Mouse (Mus musculus) embryonic facial prominence, embryonic 12.5 days (tissue): Measurements from ENCODE around the gene Lsm14b. TPM values are rescaled to one million over a fixed set of nuclear protein-coding genes. Genes with fewer than 3 reads are reported as not detected.
A peak's percentile ranks its signal among the peaks of the same experiment; 100 is the strongest.

Source experiments
- ATAC-seq: fragments of 200-750 bp; cut with Nextera tagmentation; 2 replicates; pipeline ENCODE4 v1.8.0; 2017; ENCODE audit not compliant: insufficient number of reproducible peaks, insufficient read depth, low FRiP score, low TSS enrichment
- H3K27ac ChIP-seq: fragments of 300-500 bp; sonication (generic); 2 replicates; pipeline ENCODE4 v1.5.1; 2016; ENCODE audit warnings: mild to moderate bottlenecking
- H3K27me3 ChIP-seq: fragments of 300-500 bp; sonication (generic); 2 replicates; pipeline ENCODE4 v1.6.1; 2016; ENCODE audit warnings: mild to moderate bottlenecking, moderate library complexity
- H3K36me3 ChIP-seq: fragments of 300-500 bp; sonication (generic); 2 replicates; pipeline ENCODE4 v1.6.1; 2016; ENCODE audit warnings: mild to moderate bottlenecking
- H3K4me1 ChIP-seq: fragments of 300-500 bp; sonication (generic); 2 replicates; pipeline ENCODE4 v1.6.1; 2016
- H3K4me2 ChIP-seq: fragments of 300-500 bp; sonication (generic); replicated peaks from 2 replicates; pipeline ENCODE4 v1.6.1; 2016; ENCODE audit warnings: mild to moderate bottlenecking, moderate library complexity
- H3K4me3 ChIP-seq: fragments of 300-500 bp; sonication (generic); 2 replicates; pipeline ENCODE4 v1.5.1; 2016; ENCODE audit warnings: mild to moderate bottlenecking
- H3K9ac ChIP-seq: fragments of 300-500 bp; sonication (generic); 2 replicates; pipeline ENCODE4 v1.6.1; 2016; ENCODE audit warnings: mild to moderate bottlenecking, moderate library complexity
- H3K9me3 ChIP-seq: fragments of 300-500 bp; sonication (generic); 2 replicates; pipeline ENCODE4 v1.6.1; 2016; ENCODE audit warnings: mild to moderate bottlenecking, moderate library complexity
- WGBS: fragments of 180-500 bp; shearing (Covaris S2); methylation state at CpG from one replicate; pipeline ENCODE4 v1.1.7; 2016; 5-methylcytosine and 5-hydroxymethylcytosine counted together
- polyA plus RNA-seq: library from polyadenylated mRNA; unstranded; fragments of >200 nt; fragmentation: Nextera tagmentation; extraction: Ambion mirVana; gene quantifications from 2 replicates; pipeline ENCODE4 v1.2.1, GENCODE M21; 2016

The Lsm14b gene
- polyA plus RNA-seq, 1 experiment from 2014 or later: 13.1 TPM

DNA sequence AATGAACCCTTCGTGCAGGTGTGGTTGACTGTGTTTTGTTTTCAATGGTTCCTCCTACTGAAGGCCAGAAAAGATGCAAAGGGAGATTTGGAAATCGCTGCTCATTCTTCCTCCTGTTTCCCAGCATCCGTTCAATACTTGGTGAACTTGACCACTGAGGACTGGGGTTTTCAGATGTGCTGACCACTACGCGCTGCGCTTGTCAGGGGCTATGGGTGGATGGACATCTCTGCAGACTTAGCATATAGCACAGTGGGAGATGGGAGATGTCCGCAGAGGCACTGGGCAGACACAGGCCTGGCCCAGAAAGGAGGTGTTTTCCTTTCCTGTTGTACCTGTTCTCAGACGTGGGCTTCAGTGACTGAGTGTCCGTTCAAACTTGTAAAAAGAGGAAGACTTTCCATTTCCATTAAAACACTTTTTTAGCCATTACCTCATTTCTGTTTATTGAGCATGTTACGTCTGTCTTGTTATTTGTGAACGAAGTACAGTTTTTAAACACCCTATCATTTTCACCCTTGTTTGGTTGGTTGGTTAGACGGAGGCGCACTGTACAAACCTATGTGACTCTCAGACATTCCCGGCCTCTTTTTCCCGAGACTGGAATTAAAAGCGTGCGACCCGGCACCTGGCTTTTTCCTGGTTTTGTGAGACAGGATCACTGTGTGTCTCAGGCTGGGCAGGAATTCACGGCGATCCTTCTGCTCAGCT lies 45.1 kb downstream of the Lsm14b start:
- peaks cover 9% of the 10 kb centered on the region for H3K4me1 ChIP-seq
- H3K27ac ChIP-seq: peak overlapping the region; percentile 79
- H3K9me3 ChIP-seq: no peaks in the 10 kb centered on the region
- peak overlapping the region; percentile 73 for H3K4me3 ChIP-seq
- H3K4me2 ChIP-seq: peak overlapping the region; percentile 90
- peaks cover 14% of the 10 kb centered on the region for H3K36me3 ChIP-seq
- no peaks in the 10 kb centered on the region for H3K27me3 ChIP-seq
- WGBS: 31% methylated on average over 20 of the region's 20 CpGs
- peak overlapping the region; percentile 70 for H3K9ac ChIP-seq
- peak; percentile 47; the same call in 1 of the 2 replicates for ATAC-seq

DNA sequence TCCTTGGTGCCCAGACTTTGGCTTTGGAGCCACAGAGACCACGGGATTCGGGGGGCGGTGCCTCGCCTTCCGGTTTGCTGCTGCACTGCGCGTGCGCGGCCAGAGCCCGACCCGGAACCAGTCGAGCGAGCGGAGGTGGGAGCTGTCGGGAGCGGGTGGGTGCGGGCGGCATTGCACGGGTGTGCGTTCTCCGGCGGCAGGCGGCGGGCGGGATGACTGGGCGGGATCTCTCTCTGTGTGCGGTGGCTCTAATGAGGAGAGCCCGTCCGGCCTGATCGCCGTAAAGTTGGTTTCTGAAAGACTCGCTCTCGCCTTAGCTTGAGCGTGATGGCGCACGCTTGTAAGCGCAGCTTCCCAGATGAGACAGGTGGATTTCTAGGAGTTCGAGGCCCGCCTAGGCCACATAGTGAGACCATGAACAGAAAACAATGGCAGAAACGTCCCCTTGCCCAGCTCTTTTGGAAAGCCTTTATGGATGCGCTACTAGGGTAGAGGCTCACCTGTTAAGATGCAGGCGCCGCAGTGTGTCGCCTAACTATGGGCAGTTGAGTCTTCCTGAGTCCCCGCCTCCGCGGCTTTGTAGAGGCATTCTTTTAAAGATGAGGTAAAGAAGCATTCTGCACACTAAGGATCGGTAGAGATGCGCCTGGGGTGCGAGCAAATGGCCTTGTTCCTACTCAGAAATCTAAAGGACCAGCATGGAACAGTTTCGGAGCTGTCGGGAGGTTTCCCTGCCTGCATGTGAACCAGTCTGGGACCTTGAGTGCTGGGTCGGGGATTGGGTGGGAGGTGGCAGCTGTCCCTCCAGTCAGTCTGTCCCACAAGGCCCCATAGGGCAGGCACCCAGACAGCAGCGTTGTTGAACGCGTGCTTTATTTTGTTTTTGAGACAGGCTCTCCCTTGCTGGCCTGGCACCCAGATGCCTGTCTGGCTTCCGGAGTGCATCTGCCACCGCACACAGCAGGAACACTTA lies 46.0 kb downstream of the Lsm14b start, which contains the start of gene Mtg2:
TSS of gene Mtg2 (plus strand) at position 108 of the 973 bp plus-strand sequence.
- peak; percentile 88 for ATAC-seq
- Histone ChIP-seq H3K9ac (peak within 1 kb of the TSS; percentile 70), H3K27me3 (no peaks in the 10 kb centered on the region), H3K27ac (peak within 1 kb of the TSS; percentile 79), H3K4me2 (peak within 1 kb of the TSS; percentile 90), H3K9me3 (no peaks in the 10 kb centered on the region), H3K4me3 (peak within 1 kb of the TSS; percentile 73), H3K4me1 (peaks cover 9% of the 10 kb centered on the region), H3K36me3 (peaks cover 10% of the 10 kb centered on the region)
- 5% methylated on average over 58 of the region's 58 CpGs for WGBS

DNA sequence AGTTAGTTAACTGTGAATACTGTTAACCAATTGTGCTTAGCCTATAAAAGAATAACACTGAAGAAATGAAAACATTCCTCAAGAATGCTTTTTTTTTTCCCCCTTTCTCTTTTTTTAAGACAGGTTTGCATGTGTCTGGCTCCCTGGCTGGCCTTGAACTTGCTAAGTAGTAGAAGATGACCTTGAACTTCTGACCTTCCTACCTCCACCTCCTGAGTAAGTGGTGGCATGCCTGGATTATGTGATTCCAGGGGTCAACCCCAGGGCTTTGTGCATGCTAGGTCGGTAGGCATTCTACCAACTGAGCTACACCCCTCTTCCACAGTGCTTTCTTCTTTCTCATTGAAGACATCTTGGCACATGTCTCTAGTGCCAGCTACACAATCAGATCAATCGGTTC lies 46.9 kb downstream of the Lsm14b start:
- Histone ChIP-seq H3K36me3 (peaks cover 10% of the 10 kb centered on the region), H3K4me1 (peaks cover 9% of the 10 kb centered on the region), H3K9me3 (no peaks in the 10 kb centered on the region), H3K4me2 (no peak overlapping the region), H3K27me3 (no peaks in the 10 kb centered on the region), H3K27ac (no peak overlapping the region), H3K4me3 (no peak overlapping the region), H3K9ac (no peak overlapping the region)
- no peak for ATAC-seq
- WGBS: 73% methylated on average over 2 of the region's 2 CpGs

DNA sequence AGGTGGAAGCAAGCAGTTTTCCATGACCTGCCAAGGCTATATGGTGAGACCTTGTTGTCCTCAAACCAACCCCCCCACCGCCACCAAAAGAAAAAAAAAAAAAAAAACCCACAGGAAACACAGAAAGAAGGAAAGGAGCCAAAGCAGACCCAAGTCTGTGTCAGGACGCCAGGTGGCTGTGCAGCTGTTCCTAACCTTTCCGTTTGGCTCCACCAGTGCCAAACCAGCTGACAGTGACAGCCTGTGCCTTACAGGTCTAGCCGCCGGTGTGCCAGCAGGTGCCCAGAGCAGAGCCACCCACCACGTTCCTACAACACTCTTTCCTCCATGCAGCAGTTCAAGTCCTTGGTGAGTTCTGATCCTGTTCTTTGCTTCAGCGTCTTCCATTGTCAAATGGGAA lies 48.1 kb downstream of the Lsm14b start:
- Histone ChIP-seq H3K4me1 (peaks cover 9% of the 10 kb centered on the region), H3K9me3 (no peaks in the 10 kb centered on the region), H3K9ac (no peak overlapping the region), H3K27ac (no peak overlapping the region), H3K4me2 (no peak overlapping the region), H3K27me3 (no peaks in the 10 kb centered on the region), H3K4me3 (no peak overlapping the region), H3K36me3 (peaks cover 10% of the 10 kb centered on the region; the same call in 1 of the 2 replicates)
- WGBS: 90% methylated on average over 7 of the region's 7 CpGs
- ATAC-seq: no peak

DNA sequence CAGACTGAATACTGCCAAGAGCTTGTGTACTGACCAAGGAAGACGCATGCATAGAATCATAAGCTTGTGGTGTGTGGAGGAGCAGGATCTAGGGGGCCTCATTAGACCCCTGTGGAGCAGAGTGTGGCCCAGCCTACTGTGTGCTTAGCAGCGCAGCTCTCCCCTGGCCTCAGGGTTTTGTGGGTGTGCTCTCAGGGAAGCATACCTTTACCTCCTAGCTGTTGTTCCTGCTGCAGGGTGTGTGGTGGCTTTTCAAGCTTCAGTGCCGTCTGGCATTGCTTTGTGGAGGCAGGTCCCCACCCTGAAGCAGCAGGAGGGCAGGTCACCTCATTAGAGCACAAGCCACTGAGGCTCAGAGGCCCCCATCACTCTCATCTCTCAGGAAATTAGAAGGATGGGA lies 52.8 kb downstream of the Lsm14b start:
- no peaks in the 10 kb centered on the region for H3K27me3 ChIP-seq
- H3K4me2 ChIP-seq: no peak overlapping the region
- H3K36me3 ChIP-seq: peaks cover 28% of the 10 kb centered on the region
- no peaks in the 10 kb centered on the region for H3K9me3 ChIP-seq
- no peak overlapping the region for H3K9ac ChIP-seq
- no peaks in the 10 kb centered on the region for H3K4me1 ChIP-seq
- no peak for ATAC-seq
- H3K4me3 ChIP-seq: no peak overlapping the region
- H3K27ac ChIP-seq: no peak overlapping the region
- 77% methylated on average over 3 of the region's 3 CpGs for WGBS

DNA sequence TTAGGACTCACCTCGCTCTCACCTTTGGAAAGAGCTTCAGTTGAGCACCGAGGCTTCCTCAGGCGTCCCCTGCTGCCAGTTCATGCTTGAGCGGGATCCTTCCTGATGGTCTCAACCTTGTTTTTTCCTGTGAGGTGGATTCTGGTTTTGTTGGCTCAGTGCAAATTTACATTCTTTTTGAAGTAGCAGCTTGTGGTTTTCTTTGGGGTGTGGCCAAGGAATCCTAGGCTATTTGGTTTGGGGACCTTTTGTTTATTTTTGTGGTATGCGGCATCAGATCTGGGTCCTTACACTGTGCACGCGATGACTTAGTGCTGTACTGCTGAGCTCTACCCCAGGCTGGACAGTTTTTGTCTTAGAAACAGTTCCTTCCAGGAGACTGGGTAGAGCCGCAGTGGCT lies 55.9 kb downstream of the Lsm14b start:
- Histone ChIP-seq H3K4me1 (peaks cover 12% of the 10 kb centered on the region; the same call in 1 of the 2 replicates), H3K4me2 (no peak overlapping the region), H3K4me3 (no peak overlapping the region), H3K27me3 (no peaks in the 10 kb centered on the region), H3K9me3 (no peaks in the 10 kb centered on the region), H3K9ac (no peak overlapping the region), H3K36me3 (peaks cover 33% of the 10 kb centered on the region), H3K27ac (no peak overlapping the region)
- 90% methylated on average over 8 of the region's 8 CpGs for WGBS
- ATAC-seq: no peak

DNA sequence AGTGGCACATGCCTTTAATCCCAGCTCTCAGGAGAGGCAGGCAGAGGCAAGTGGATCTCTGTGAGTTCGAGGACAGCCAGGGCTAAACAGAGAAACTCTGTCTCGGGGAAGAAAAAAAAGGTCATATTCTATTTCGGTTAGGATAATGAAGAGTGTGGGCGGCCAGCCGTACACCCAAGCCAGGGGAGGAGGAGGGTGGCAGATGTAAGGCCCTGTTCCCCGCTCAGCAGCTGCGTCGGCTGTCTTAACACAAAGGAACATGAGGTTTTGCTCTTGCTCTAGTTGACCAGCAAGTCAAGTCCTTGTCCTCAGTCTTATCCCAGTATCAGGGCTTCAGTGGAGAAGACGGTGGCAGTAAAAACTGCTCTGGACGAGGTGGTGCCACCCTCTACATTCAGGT lies 58.3 kb downstream of the Lsm14b start:
- no peaks in the 10 kb centered on the region for H3K27me3 ChIP-seq
- 83% methylated on average over 10 of the region's 10 CpGs for WGBS
- no peak overlapping the region for H3K4me2 ChIP-seq
- H3K9ac ChIP-seq: no peak overlapping the region
- no peak overlapping the region for H3K4me3 ChIP-seq
- H3K9me3 ChIP-seq: no peaks in the 10 kb centered on the region
- H3K27ac ChIP-seq: no peak overlapping the region
- H3K4me1 ChIP-seq: peaks cover 12% of the 10 kb centered on the region; the same call in 1 of the 2 replicates
- ATAC-seq: no peak
- peaks cover 25% of the 10 kb centered on the region for H3K36me3 ChIP-seq

DNA sequence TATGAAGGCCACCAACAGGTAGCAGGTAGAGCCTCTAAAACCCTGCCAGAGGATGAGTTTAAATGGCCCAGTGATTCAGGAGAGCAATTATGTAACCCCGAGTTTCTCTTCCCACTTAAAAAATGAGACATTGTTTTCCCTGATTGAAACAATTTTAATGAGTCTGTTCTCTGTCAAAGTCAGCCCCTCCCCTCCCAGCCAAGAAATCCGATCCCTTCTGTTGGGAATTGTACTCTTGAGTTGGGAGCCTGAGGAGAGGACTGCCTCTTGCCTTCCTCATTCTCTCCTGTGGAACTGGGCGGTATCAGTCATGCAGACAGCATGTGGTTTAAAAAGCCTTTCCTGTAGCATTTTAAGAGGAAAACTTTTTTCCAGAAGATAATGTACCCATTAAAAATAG lies 59.8 kb downstream of the Lsm14b start:
- 17% methylated on average over 3 of the region's 3 CpGs for WGBS
- Histone ChIP-seq H3K9me3 (no peaks in the 10 kb centered on the region), H3K27me3 (no peaks in the 10 kb centered on the region), H3K4me2 (no peak overlapping the region), H3K27ac (no peak overlapping the region), H3K4me3 (no peak overlapping the region), H3K9ac (no peak overlapping the region), H3K4me1 (peaks cover 12% of the 10 kb centered on the region; the same call in 1 of the 2 replicates), H3K36me3 (peaks cover 18% of the 10 kb centered on the region)
- no peak for ATAC-seq

Other genes starting within 250 kb of the Lsm14b start
- gene Taf4, start 48.3 kb upstream of the Lsm14b start, polyA plus RNA-seq: 3.8 TPM in 2 replicates
- gene Psma7, start 17.4 kb downstream of the Lsm14b start, polyA plus RNA-seq: 618 and 631 TPM in 2 replicates
- gene Ss18l1, start 17.5 kb downstream of the Lsm14b start, polyA plus RNA-seq: 10.0 and 10.8 TPM in 2 replicates
- gene Mtg2, start 45.6 kb downstream of the Lsm14b start, polyA plus RNA-seq: 29.0 and 30.4 TPM in 2 replicates
- 0.20 and 0.57 TPM in 2 replicates for gene Hrh3, start 79.5 kb downstream of the Lsm14b start, polyA plus RNA-seq
- gene Osbpl2, start 94.3 kb downstream of the Lsm14b start, polyA plus RNA-seq: 40.9 and 41.8 TPM in 2 replicates
- 202 and 204 TPM in 2 replicates for gene Adrm1, start 146.5 kb downstream of the Lsm14b start, polyA plus RNA-seq
- gene Lama5, start 200.9 kb downstream of the Lsm14b start, polyA plus RNA-seq: 14.2 and 16.7 TPM in 2 replicates
- 523 and 574 TPM in 2 replicates for gene Rps21, start 232.4 kb downstream of the Lsm14b start, polyA plus RNA-seq
- gene Cables2, start 248.5 kb downstream of the Lsm14b start, polyA plus RNA-seq: 21.2 and 23.5 TPM in 2 replicates